ENCODE assay signal across 13 mouse cellular contexts in genomic region chr12:33433812-33434211, GRCm38 (mm10). TPM values are rescaled to one million over a fixed set of nuclear protein-coding genes. Genes with fewer than 3 reads are reported as not detected.
DNase-seq lines count a peak whose midpoint lies in the region; ATAC-seq and TF ChIP-seq lines count a peak whose summit lies in the region.
"Had no signal": no experiment of that assay in that cellular context is flagged by ENCODE, and none has a peak within 500 bp of the region (broad histone marks: within the 10 kb centered on the region; RNA-seq: fewer than 3 reads in every experiment).

No protein-coding gene starts in this region.

- H3K27ac ChIP-seq in liver, adult 2 months (replicated peaks; ENCODE audit: insufficient read depth, low read depth, low read length), result 0 out of 2 replicates have a peak overlapping the region, but pooled peaks have one; percentile 17
- H3K27ac ChIP-seq in bone marrow, adult 2 months (ENCODE audit: control insufficient read depth, insufficient read depth, low read depth, low read length, poor library complexity), result peak overlapping the region; percentile 45; the same call in 1 of the 2 replicates
- peak overlapping the region; percentile 18 for H3K27ac ChIP-seq in macrophage
- H3K27ac ChIP-seq in hindbrain, embryonic 10.5 days, result no peak overlapping the region
- H3K27ac ChIP-seq in forebrain, postnatal 0 days (ENCODE audit: low read depth, low read length), result no peak overlapping the region
- H3K27ac ChIP-seq: hindbrain, embryonic 14.5 days had no signal

- WGBS in liver, adult 2 months, result 75% methylated on average over 9 of the region's 9 CpGs
- WGBS in bone marrow, adult 2 months, result 7% methylated on average over 9 of the region's 9 CpGs
- 4% methylated on average over 9 of the region's 9 CpGs for WGBS in macrophage (ENCODE audit: missing documents)
- 91% methylated on average over 9 of the region's 9 CpGs for WGBS in hindbrain, embryonic 10.5 days
- 88% methylated on average over 9 of the region's 9 CpGs for WGBS in forebrain, postnatal 0 days

- TF ChIP-seq CTCF in liver, adult 2 months (IDR thresholded peaks at IDR 0.05; ENCODE audit: low read depth, low read length), result no peak
- no peak for TF ChIP-seq CTCF in bone marrow, adult 2 months (IDR thresholded peaks at IDR 0.05; ENCODE audit: control insufficient read depth, insufficient read depth, low read length)
- no peak for TF ChIP-seq CTCF in forebrain, postnatal 0 days (IDR thresholded peaks at IDR 0.05; ENCODE audit: low read depth)

- peaks cover 10% of the 10 kb centered on the region; the same call in 1 of the 2 replicates for H3K79me2 ChIP-seq in liver, adult 2 months (ENCODE audit: control insufficient read depth, insufficient read depth, low read length)
- H3K79me2 ChIP-seq in macrophage (ENCODE audit: inconsistent target), result peaks cover 67% of the 10 kb centered on the region

- H3K4me1 ChIP-seq in liver, adult 2 months (ENCODE audit: control insufficient read depth, insufficient read depth, low read length), result peaks cover 2% of the 10 kb centered on the region; the same call in 1 of the 2 replicates
- H3K4me1 ChIP-seq in bone marrow, adult 2 months (ENCODE audit: control insufficient read depth, insufficient read depth, low read length), result no peaks in the 10 kb centered on the region; the same call in 1 of the 2 replicates
- peaks cover 9% of the 10 kb centered on the region for H3K4me1 ChIP-seq in hindbrain, embryonic 10.5 days (replicated peaks)
- no peaks in the 10 kb centered on the region for H3K4me1 ChIP-seq in forebrain, postnatal 0 days (ENCODE audit: insufficient read depth)

- H3K9me3 ChIP-seq in hindbrain, embryonic 10.5 days, result no peaks in the 10 kb centered on the region
- H3K9me3 ChIP-seq in forebrain, postnatal 0 days (ENCODE audit: low read length), result no peaks in the 10 kb centered on the region

- no peak overlapping the region for H3K9ac ChIP-seq in liver, adult 2 months (ENCODE audit: low read depth, low read length)
- no peak overlapping the region for H3K9ac ChIP-seq in forebrain, postnatal 0 days
- H3K9ac ChIP-seq: hindbrain, embryonic 14.5 days had no signal

- peak; percentile 27 for DNase-seq in liver, adult 2 months (ENCODE audit: extremely low read depth, low read depth, low spot score)
- DNase-seq in liver, result no peak
- peak; percentile 31 to 36 for DNase-seq in thymus, postnatal 10 days (ENCODE audit: low spot score in 2 of 2)
- DNase-seq in hindbrain, embryonic 10.5 days (ENCODE audit: low spot score), result no peak
- no peak for DNase-seq in forebrain, postnatal 0 days
- DNase-seq in gastrocnemius, adult 18-20 months (ENCODE audit: low spot score), result no peak
- DNase-seq: adrenal gland, postnatal 14 days; cerebellum, postnatal 36 days; kidney, postnatal 25 days had no signal

- peak overlapping the region; percentile 33; the same call in 1 of the 2 replicates for H3K4me3 ChIP-seq in liver, adult 2 months (ENCODE audit: insufficient read depth, low read depth, low read length)
- H3K4me3 ChIP-seq in bone marrow, adult 2 months (replicated peaks; ENCODE audit: control insufficient read depth, low read depth, low read length), result peak overlapping the region; percentile 51
- H3K4me3 ChIP-seq in macrophage (ENCODE audit: inconsistent target), result peak overlapping the region; percentile 24
- H3K4me3 ChIP-seq in hindbrain, embryonic 10.5 days, result no peak overlapping the region
- H3K4me3 ChIP-seq in forebrain, postnatal 0 days (ENCODE audit: low read depth, low read length), result no peak overlapping the region

- TF ChIP-seq POLR2A in liver, adult 2 months (IDR thresholded peaks at IDR 0.05; ENCODE audit: extremely low read depth, insufficient read depth, low read length), result no peak
- no peak for TF ChIP-seq POLR2A in bone marrow, adult 2 months (IDR thresholded peaks at IDR 0.05; ENCODE audit: borderline replicate concordance, control insufficient read depth, low read depth, low read length)

- ATAC-seq in forebrain, postnatal 0 days, result no peak

- H3K27me3 ChIP-seq in liver, adult 2 months (ENCODE audit: control insufficient read depth, insufficient read depth, low read length), result no peaks in the 10 kb centered on the region
- H3K27me3 ChIP-seq in hindbrain, embryonic 10.5 days (ENCODE audit: insufficient read depth, poor library complexity, severe bottlenecking), result no peaks in the 10 kb centered on the region
- no peaks in the 10 kb centered on the region for H3K27me3 ChIP-seq in forebrain, postnatal 0 days (ENCODE audit: insufficient read depth, low read length)

- peaks cover 19% of the 10 kb centered on the region for H3K36me3 ChIP-seq in liver, adult 2 months (ENCODE audit: control insufficient read depth, insufficient read depth, low read length)
- peaks cover 9% of the 10 kb centered on the region; the same call in 1 of the 2 replicates for H3K36me3 ChIP-seq in macrophage (ENCODE audit: inconsistent target)
- peaks cover 38% of the 10 kb centered on the region for H3K36me3 ChIP-seq in hindbrain, embryonic 10.5 days
- no peaks in the 10 kb centered on the region for H3K36me3 ChIP-seq in forebrain, postnatal 0 days (ENCODE audit: insufficient read depth)

- H3K4me2 ChIP-seq in forebrain, postnatal 0 days (ENCODE audit: low read depth), result no peak overlapping the region
- H3K4me2 ChIP-seq: hindbrain, embryonic 14.5 days had no signal

RNA-seq across cellular contexts. Expression of gene Twistnb, which starts 4.4 kb away (rescaled TPM):
- 8.3 and 11.7 TPM in 2 replicates for total RNA-seq in liver, adult 2 months (2014; rRNA removed)
- polyA plus RNA-seq in liver, adult 2 months (2012; rRNA removed), result 23.8 and 25.9 TPM in 2 replicates
- polyA plus RNA-seq in bone marrow, adult 2 months (2011; ENCODE audit: insufficient read depth, insufficient read length, low replicate concordance, missing spikeins), result 6.1 and 11.1 TPM in 2 replicates
- 10 to 100 TPM in 21 of 26 experiments, 1 to 10 TPM in 5; 5.0 to 29.8 (median 16.6) TPM for total RNA-seq in macrophage (2018; cell fraction: chromatin; rRNA removed)
- total RNA-seq in macrophage (2018; cell fraction: cytosol; rRNA removed), result 10 to 100 TPM in 17 of 26 experiments, 1 to 10 TPM in 9; 7.8 to 13.8 (median 10.7) TPM
- 10 to 100 TPM in 16 of 26 experiments, 1 to 10 TPM in 10; 4.9 to 24.3 (median 11.1) TPM for total RNA-seq in macrophage (2018; cell fraction: nucleus; rRNA removed)
- 8.4 to 13.8 TPM (median 12.9 TPM) in 3 replicates for polyA plus RNA-seq in macrophage (2018)
- 51.8 and 66.5 TPM in 2 replicates for polyA plus RNA-seq in hindbrain, embryonic 10.5 days (2016; fragmentation: Nextera tagmentation; extraction: Ambion mirVana)
- 21.1 and 25.4 TPM in 2 replicates for total RNA-seq in forebrain, postnatal 0 days (2014; rRNA removed)
- polyA plus RNA-seq in forebrain, postnatal 0 days (2015; fragmentation: Nextera tagmentation; extraction: Ambion mirVana), result 58.5 and 64.3 TPM in 2 replicates
- 10 to 100 TPM in 1 of 2 experiments, 1 to 10 TPM in 1; 9.4 to 12.0 TPM for total RNA-seq in gastrocnemius, adult 18-20 months (2021)

RNA-seq across cellular contexts. Expression of gene Efcab10, which starts 39.2 kb away (rescaled TPM):
- total RNA-seq in liver, adult 2 months (2014; rRNA removed), result not detected in 2 replicates
- not detected in 2 replicates for polyA plus RNA-seq in liver, adult 2 months (2012; rRNA removed)
- not detected in 2 replicates for polyA plus RNA-seq in bone marrow, adult 2 months (2011; ENCODE audit: insufficient read depth, insufficient read length, low replicate concordance, missing spikeins)
- total RNA-seq in macrophage (2018; cell fraction: chromatin; rRNA removed), result not detected
- total RNA-seq in macrophage (2018; cell fraction: cytosol; rRNA removed), result not detected
- not detected for total RNA-seq in macrophage (2018; cell fraction: nucleus; rRNA removed)
- not detected in 3 replicates for polyA plus RNA-seq in macrophage (2018)
- polyA plus RNA-seq in hindbrain, embryonic 10.5 days (2016; fragmentation: Nextera tagmentation; extraction: Ambion mirVana), result 0.93 and 2.8 TPM in 2 replicates
- 2.8 and 3.3 TPM in 2 replicates for total RNA-seq in forebrain, postnatal 0 days (2014; rRNA removed)
- 5.8 and 7.1 TPM in 2 replicates for polyA plus RNA-seq in forebrain, postnatal 0 days (2015; fragmentation: Nextera tagmentation; extraction: Ambion mirVana)
- total RNA-seq in gastrocnemius, adult 18-20 months (2021), result not detected
- total RNA-seq: adrenal gland, postnatal 14 days; gastrocnemius, postnatal 4 days had no signal

Comparison
In these comparisons a context has a peak if more than half of its experiments do, and no peak if none do; other contexts are left out.
1. DNase-seq: peak in liver, adult 2 months (single experiment) and thymus, postnatal 10 days (2 of 2); none in liver (single experiment), hindbrain, embryonic 10.5 days (single experiment), forebrain, postnatal 0 days (single experiment) and gastrocnemius, adult 18-20 months (single experiment).
2. H3K27ac ChIP-seq: peak in liver, adult 2 months (single experiment), bone marrow, adult 2 months (single experiment) and macrophage (single experiment); none in hindbrain, embryonic 10.5 days (single experiment) and forebrain, postnatal 0 days (single experiment).
3. H3K4me3 ChIP-seq: peak in liver, adult 2 months (single experiment), bone marrow, adult 2 months (single experiment) and macrophage (single experiment); none in hindbrain, embryonic 10.5 days (single experiment) and forebrain, postnatal 0 days (single experiment).